Mouse (Mus musculus) ovary, adult 18-20 months (tissue): ENCODE results near the gene Oip5.
"Not testable (repeated sequence)": the region's sequence is repeated elsewhere in the genome, so short reads cannot be mapped to it uniquely, and the experiment has no call there.

Experiments used
- DNase-seq: peaks from one replicate; pipeline ENCODE4 v3.0.0; 2022; ENCODE audit warnings: low spot score, mixed read lengths

Oip5 gene

DNA sequence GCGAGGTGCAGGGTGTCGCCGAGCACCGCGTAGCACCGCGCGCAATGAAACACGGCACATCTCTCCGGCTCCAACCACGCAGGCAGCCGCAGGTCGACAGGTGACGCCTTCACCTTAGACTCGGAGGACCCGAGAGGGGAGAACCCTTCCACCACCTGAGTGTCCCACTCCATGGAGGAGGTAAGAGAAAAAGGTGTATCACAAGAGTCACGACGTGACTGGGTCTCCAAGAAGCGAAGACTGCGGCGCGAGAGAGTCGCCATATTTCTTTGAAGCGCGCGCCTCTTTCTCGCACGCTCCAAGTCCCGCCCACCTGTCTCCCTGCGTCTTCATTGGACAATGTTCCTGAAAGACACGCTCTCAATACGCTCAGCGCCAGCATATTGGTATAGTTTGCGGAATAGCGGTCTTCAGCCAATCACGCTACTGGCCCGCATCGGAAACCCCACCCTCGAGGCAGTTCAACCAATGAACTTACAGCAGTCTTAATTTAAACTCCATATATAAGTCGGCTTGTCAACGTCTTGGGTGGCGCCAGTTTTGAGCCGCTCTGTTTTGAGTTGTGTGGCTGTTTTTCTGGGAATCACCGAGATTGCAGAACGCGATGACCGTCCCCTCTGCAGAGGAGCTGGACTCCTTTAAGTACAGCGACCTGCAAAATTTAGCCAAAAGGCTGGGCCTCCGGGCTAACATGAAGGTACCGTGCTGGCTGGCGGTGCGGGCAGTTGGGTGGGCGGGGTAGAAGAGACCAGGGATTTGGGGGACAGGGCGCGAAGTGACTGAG, at the start of gene Oip5, which contains the start of gene Nusap1:
Gene Oip5, minus strand, starts transcription at position 271 of the 784 bp plus-strand sequence.
Gene Nusap1, plus strand, starts transcription at position 100 of the 784 bp plus-strand sequence.
- DNase-seq: peak; percentile 90

DNA sequence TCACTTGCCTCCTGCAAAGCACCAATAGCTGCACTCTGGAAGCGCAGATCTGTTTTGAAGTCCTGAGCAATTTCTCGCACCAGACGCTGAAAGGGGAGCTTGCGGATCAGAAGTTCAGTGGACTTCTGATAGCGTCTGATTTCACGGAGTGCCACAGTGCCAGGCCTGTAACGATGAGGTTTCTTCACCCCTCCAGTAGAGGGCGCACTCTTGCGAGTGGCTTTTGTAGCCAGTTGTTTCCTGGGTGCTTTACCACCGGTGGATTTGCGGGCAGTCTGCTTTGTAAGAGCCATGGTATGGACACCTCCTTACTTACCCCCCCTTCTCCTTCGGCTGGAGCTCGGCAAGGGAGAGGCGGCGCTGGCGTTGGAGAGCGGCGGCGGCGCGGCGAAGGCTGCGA, 47.5 kb upstream of the Oip5 start:
- DNase-seq: not testable (repeated sequence)

DNA sequence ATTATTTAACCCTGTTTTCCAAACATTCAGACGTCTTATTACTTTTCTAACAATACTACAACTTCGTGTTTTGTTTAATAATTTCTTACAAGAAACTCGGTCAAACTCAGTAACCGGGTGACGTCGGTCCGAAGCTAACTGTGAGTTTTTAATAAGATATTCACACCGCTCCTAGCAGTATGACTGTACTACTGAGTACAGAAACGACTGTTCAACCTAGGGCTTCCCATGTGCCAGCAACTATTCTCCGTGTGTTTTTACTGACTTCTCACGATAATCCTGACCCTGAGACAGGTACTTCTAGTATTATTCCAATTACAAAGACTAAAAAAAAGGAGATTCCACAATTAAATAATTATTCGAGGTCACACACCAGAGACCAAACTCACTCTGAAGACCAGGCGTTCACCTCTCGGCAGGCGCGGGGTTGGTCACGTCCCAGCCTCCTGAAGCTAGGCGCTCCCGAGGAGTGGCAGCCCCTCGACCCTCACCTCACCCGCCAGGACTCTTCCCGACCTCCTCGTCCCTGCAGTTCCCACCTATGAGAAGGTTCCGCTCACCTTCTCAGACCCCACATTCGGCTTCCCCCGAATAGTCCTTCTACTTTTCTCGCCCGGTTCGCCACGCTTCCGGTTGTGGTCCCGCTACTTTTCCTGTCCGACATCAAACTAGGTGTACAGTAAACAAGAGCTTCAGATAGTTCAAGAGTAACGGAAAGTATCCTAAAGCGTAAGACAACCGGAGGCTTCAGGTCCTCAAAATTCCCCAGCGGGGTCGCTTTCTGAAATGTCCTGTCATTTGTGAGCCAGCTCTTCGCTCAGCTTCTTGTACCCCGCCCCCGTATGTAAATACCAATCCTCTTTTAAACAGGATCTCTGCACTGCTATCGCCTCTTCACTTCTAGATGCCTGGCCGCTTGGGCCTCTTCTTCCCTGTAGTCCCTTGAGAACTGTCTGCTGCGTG, 44.2 kb upstream of the Oip5 start, which contains the start of gene Ndufaf1:
Gene Ndufaf1, minus strand, starts transcription at position 608 of the 963 bp plus-strand sequence.
- peak; percentile 54 for DNase-seq

DNA sequence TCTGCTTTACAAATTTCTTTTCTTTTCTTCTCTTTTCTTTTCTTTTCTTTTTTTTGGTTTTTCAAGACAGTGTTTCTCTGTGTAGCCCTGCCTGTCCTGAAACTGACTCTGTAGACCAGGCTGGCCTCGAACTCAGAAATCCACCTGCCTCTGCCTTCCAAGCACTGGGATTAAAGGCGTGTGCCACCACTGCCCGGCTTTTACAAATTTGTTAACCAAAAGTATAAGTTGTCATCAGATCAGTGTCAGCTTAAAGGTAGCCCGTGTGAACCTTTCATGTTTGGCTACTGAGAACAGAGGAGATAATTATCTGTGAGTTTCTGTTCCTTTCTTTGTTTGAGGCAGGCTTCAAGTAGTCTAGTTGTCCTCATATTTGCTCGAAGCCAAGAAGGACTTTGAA, 26.0 kb upstream of the Oip5 start:
- DNase-seq: no peak

DNA sequence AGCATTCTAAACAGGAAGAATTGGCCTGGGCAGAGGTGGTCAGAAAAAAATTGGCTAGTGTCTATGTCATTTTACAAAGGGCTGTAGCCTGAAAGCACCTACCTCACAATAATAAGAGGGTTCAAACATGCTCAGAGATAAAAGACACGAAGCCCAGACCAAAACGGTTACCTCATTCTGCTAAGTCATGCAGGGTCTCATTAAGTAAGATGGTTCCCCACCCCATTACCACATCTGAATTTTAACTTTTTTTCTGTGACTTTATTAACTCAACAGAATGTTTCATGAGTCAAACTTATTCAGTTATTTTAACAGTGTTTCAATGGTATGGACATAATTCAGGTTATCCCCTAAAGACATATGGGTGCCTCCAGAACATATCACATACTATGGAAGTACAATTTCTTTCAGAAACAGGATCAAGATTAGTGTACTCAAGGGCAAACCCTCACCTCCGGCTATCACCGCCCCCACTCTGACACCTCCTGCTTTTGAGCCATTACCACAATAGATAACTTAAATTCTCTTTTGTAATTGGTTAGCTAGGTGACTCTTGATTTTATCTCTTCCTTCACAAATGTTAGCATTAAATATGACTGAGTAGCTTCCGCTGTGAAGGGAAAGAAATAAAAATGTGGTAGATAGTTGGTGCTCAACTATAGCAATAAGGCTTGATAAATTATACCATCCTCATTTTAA, 23.1 kb upstream of the Oip5 start:
- no peak for DNase-seq

DNA sequence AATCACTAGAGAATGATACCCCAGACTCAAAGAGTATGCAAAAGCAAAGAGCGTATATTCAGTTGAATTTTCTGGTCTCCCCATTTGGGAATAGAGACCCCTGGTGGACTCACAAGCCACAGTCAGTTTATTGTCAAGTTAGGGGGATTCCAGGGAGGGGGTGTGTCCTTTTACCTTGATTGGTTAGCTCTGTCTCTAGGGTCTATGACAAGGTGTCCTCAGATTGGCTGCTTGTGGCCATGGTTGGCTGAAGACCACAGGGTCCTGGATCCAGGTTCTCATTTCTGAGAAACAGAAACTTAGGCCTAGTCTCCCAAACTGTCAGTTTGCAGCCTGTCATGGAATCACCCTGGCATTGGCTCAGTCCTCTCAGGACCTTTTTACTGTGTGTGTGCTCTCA, 18.5 kb upstream of the Oip5 start:
- DNase-seq: no peak

DNA sequence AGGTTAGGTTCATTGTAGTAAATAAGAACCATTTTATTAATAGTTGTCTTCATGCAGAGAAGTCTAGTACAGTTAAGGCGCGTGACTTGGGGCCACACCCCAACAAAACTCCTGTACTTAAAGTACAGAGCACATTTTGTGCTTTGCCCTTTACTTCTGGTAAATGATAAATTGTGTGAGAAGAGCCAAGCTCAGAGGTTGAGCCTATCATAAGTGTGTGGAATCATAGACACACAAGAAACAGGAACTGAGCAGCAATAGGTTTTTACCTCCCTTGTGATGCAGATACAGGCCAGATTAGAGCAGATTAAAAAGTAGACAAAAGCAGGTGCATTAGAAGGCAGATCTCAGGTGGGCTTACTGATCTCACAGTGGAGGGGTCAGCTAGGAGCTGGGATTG, 3.0 kb upstream of the Oip5 start:
- DNase-seq: no peak

DNA sequence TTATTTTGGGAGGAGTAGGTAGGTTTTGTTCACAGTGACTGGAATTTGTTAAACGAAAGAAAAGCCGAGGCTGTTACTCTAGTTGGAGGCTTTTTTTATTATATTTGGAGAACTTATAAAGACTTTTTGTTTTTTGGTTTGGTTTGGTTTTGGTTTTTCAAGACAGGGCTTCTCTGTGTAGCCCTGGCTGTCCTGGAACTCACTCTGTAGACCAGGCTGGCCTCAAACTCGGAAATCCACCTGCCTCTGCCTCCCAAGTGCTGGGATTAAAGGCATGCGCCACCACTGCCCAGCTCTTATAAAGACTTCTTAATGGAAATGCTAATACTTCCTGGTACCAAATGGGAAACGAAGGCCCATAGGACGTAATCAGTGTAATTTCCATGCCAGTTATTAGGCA, 733 bp upstream of the Oip5 start:
- not testable (repeated sequence) for DNase-seq

DNA sequence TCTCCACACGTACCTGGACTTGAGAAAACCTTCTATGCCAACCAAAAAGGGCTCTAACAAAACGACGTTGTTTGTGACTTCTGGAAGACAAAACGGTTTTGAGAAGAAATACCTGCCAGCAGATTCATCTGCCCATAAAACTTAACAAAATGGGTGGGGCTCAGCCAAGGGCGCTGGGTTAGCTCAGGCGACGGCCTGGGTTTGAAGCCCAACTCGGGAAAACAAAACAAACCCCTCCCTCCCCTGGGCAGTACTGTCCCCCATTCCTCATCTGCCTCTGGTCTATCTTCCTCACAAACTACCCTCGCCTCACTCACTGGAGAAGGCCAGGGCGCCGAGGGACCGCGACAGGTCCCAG, 449 bp downstream of the Oip5 start:
- DNase-seq: no peak

DNA sequence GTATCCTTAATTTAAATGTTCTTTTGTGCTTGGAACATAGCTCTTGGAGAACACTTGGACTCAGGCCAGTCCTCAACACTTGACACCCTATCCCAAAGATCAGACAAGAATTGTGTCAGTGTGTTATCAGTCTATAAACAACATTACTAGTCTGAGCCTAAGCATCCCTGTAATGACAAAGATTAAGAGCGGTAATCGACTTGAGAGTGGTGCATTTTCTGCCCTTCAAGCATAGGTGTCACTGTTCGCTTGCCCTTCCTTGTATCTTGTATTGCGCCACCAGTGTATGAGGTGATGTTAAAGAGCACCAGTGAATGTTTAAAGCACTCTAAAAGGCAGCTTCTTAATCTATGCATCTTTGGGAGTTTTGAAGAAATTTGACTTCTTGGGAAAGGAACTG, 11.2 kb downstream of the Oip5 start:
- DNase-seq: no peak

DNA sequence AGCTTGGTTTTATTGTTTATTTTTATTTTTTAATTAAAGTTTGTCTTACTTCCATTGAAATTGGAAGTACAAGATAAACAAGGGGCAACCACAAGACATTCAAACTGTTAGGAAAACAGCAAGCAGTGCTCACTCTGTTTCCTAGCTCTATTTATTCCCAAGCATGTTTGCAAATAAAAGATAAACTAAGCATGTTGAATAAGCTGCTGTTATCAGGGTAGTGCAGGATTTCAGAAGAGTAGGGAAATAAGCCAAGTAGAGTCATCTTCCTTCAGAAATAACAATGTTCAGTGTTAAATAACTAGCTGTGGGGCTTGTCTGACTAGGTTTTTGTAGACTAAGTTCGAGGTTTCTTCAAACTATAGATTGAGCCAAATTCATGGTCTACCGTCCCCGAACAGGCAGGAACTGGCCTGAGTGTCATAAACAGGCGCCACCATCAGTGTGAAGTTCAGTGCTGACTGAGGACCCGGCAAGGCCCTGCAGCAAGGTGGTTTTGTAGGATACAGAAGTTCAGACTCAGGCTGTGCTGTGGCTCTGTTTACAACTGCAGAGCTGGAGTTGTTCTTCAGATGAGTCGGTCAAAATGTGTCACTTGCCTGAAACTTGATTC, 12.8 kb downstream of the Oip5 start:
- DNase-seq: no peak

DNA sequence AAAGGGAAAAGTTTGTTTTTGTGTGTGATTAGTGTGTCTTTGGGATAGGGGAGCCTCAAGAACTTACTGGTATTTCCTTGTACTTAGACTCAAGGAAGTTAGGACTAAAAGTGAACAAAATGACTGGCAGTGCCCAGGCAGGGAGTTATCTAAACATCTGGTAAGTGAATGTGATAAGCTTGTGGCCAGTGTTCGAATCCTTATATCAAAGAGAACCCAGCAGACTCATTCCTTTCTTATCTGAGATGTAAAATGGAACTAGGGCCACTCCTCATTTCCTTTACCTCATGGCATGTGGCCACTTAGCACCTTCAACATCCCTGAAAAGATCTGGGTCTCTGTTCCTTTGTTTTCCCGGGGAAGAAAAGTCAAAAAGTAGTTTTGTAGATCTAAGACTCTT, 14.4 kb downstream of the Oip5 start:
- DNase-seq: no peak

DNA sequence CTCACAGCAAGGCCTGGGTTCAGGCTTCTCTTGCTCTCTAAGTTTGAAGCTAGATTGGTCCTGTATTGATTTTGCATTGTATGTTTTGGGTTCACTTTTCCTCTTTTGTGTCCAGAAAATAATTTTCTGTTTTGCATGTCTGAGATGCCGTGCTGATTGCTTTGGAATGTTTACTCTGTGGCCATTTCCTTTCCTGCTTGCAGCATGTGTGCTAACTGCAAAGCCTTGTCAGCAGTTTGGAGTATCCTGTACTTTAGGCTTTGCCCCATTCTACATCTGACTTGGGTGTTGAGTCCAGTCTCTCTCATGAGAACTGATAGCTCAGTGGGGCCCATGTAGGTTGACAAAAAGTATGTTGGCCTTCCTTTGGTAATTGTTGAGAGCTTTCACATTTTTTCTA, 15.8 kb downstream of the Oip5 start:
- no peak for DNase-seq

DNA sequence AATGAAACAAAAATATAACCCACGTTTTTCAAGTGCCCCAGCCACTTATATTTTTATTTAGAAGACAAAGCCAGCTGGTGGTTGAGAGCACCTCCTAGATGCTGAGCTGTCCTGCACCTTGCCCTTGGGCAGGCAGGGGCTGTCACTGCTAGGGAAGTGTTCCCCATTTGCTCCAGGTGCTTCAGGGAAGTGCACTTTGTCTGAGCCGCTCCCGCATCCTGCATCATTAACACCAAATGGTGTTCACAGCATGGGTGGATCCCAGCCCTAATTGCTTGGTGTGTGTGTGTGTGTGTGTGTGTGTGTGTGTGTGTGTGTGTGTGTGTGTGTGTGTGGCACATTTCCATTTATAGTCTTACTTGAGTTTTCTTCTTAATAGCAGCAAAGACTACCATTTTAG, 16.7 kb downstream of the Oip5 start:
- DNase-seq: not testable (repeated sequence)

DNA sequence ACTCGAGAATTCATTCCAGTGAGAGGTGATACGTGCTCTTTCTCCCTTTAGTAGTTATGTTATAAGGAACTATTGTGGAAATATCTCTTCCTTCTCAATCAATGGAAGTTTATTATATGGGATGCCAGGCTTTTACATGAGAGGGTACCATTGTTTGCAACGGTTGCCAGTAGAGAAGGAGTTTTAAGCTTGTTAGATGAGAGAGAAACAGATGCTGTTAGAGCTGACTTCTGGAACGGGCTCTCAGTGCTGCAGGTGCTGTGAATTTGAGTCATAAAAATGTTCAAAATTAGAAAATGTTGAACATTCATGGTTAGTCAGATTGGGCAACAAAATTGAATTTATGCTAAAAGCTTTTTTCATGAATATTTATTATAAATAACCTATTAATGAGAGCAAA, 17.2 kb downstream of the Oip5 start:
- no peak for DNase-seq

DNA sequence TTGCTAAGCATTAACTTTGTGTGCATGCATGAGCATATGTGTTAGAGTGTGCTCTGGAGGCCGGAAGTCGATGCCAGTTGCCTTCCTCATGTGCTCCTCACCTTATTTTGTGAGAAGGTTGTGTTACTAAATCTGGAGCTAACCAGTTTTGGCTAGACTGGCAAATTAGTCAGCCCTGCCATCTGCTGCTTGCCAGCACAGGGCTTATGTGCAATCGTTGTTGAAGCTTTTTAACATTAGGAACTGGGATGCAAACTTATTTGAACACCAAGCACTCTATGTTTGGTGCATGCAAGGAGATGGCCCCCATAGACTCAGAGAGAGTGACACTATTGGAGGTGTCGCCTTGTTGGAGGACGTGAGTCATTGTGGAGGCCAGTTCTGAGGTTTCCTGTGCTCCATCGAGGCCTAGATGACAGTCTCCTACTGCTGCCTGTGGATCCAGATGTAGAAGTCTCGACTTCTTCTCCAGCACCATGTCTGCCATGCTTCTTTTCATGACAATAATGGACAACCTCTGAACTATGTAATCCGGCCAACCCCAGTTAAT, 21.4 kb downstream of the Oip5 start:
- DNase-seq: no peak

DNA sequence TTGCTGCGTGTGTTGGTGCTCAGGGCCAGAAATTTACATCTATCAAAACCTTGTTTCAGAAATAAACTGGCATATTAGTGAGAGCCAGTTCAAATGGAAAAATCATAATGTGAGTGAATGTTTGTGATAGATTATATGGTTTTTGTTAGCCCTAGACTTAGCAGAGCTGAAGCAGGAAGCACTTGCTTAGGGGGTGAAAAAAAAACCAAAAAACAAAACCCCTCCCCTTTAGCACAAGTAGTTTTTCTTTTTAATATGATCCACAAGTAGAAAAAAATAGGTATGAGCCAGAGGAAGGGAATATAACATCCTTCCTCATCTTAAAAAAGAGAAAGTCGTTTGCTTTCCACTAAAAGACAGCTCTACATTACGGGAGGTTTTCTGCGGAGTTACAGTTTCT, 23.0 kb downstream of the Oip5 start:
- no peak for DNase-seq

DNA sequence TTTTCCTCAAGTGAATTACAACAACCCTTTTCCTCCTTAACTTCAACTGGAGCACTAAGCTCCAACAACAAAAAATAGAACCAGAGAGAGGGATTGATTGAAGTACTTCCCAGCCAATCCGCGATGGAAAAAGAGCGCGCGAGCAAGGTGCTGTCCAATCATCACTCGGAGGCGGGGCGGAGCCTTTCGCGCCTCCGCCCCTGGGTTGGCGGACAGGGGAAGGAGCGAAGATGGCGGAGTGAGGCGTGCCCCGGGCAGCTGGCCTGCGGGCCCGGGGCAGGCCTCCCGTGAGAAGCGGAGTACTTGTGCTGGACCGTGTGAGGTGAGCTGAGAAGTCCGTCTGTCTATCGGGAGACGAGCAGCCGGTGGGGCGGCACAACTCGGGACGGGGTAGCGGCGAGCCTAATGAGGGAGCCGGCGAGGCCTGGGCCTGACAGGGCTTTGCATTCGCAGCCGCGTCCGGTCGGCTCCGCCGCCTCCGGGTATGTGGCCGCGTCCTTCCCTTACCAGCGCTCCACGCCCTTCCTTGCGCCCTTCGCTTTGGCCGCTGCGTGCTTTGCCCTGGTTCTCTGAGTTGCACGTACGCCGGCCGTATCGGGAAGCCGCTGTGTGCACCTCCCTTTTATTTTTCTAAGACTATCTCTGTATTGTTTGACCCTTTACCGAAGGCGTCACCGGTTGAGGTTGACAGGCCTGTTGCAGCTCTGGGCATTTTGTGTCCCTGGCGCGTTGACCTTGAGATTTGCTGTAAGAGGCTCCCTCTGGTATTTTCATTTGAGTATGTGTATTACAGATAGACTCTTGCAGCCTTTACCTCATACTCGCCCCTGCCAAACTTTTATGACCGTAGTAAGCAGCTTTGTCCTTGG, 23.9 kb downstream of the Oip5 start:
- peak; percentile 93 for DNase-seq

DNA sequence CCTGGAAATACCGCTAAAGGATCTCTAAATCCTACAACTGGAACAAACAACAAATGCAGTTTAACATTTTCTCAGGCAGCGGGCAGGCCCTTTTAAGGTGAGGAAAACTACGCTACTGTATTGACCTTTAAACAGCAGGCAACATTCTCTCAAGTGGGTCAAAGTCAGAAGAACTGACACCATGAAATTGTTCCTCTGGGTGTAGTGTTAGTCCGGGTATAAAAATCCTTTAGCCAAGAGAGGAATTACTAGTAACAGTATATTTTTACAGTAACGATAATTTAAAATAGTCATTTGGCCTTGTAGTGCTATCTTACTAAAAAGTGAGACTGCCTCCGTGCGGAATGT, 24.5 kb downstream of the Oip5 start:
- DNase-seq: no peak

DNA sequence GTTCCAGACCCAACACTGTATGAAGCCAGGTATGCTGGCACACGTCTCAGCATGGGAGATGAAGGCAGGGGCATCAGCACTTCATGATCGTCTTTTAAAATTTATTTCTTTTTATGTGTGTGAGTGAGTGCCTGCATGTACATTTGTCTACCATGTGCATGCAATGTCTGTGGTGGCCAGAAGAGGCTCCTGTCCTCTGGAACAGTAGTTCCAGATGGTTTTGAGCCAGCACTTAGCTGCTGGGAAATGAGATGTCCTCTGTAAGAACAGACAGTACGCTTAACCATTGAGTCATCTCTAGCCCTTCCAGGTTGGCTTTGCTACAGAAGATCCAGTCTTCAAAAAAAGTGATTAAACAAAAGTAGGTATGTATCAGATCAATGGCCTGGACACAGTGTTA, 27.0 kb downstream of the Oip5 start:
- DNase-seq: no peak

DNA sequence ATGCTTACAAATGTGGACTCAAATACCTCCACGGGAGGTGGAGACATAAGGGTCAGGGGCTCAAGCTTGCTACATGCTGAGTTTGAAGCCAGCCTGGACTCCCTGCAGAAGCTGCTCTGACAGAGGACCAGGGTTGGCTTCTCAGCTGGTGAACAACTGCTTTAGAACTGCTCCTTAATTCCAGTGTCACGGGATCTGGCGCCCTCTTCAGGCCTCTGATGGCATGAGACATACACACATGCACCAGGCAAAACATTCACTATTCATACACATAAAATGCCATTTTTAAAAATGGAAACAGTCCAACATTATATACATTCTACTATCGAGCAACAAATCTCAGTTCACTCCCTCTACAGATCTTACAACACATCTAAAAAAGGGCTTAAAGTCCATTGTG, 30.9 kb downstream of the Oip5 start:
- DNase-seq: peak; percentile 2
